Mouse (Mus musculus): ENCODE data around the gene Spaca6. TPM values are rescaled to one million over a fixed set of nuclear protein-coding genes. Genes with fewer than 3 reads are reported as not detected.

Gene Spaca6
- total RNA-seq, 2 experiments from 2014 or later: 81.6 to 81.8 TPM

Small RNA genes lying within 50 kb of the gene (microRNA-seq; reads per million reads assigned to microRNA genes)
- gene Gm25927: 0 reads per million in 2 experiments
- gene Mir125a: 30,810 to 31,772 reads per million in 2 experiments
- gene Mir99b: 10,262 to 12,945 reads per million in 2 experiments
- 0 reads per million in 2 experiments for gene Mirlet7e

Other genes starting within 250 kb of the Spaca6 start
- gene Lnpep, start 202.1 kb upstream of the Spaca6 start, total RNA-seq (2021): 100 to 1,000 TPM in 1 of 2 experiments, 10 to 100 TPM in 1; 99.9 to 105 TPM
- not detected for gene Vmn2r90, start 123.4 kb upstream of the Spaca6 start, total RNA-seq (2021)
- 1 to 10 TPM in 1 of 2 experiments, under 1 TPM in 1; 0.67 to 1.4 TPM for gene Has1, start 28.0 kb downstream of the Spaca6 start, total RNA-seq (2021)
- gene Fpr1, start 56.8 kb downstream of the Spaca6 start, total RNA-seq (2021): not detected
- gene Fpr2, start 60.7 kb downstream of the Spaca6 start, total RNA-seq (2021): not detected
- gene Fpr3, start 60.7 kb downstream of the Spaca6 start, total RNA-seq (2021): not detected
- not detected for gene Fpr-rs4, start 194.6 kb downstream of the Spaca6 start, total RNA-seq (2021)
- gene Vmn2r124, start 222.3 kb downstream of the Spaca6 start, total RNA-seq (2021): not detected